Comparison of ENCODE assay signal across 22 mouse cellular contexts in genomic region chr5:99849001-99849400, GRCm38 (mm10). TPM values are rescaled to one million over a fixed set of nuclear protein-coding genes. Genes with fewer than 3 reads are reported as not detected.
DNase-seq lines count a peak whose midpoint lies in the region; ATAC-seq and TF ChIP-seq lines count a peak whose summit lies in the region.
"Had no signal": no experiment of that assay in that cellular context is flagged by ENCODE, and none has a peak within 500 bp of the region (broad histone marks: within the 10 kb centered on the region; RNA-seq: fewer than 3 reads in every experiment).

No protein-coding gene starts in this region.

- H3K36me3 ChIP-seq in forebrain, embryonic 14.5 days (ENCODE audit: control insufficient read depth, insufficient read depth, low read length), result no peaks in the 10 kb centered on the region
- H3K36me3 ChIP-seq in forebrain, embryonic 10.5 days (replicated peaks), result no peaks in the 10 kb centered on the region
- no peaks in the 10 kb centered on the region for H3K36me3 ChIP-seq in limb, embryonic 13.5 days
- no peaks in the 10 kb centered on the region for H3K36me3 ChIP-seq in limb, embryonic 10.5 days
- H3K36me3 ChIP-seq: G1E; heart, embryonic 13.5 days; intestine, embryonic 15.5 days; liver, embryonic 12.5 days had no signal

- H3K9ac ChIP-seq in forebrain, embryonic 14.5 days (ENCODE audit: low read length), result no peak overlapping the region
- H3K9ac ChIP-seq in limb, embryonic 13.5 days, result no peak overlapping the region
- H3K9ac ChIP-seq: heart, embryonic 13.5 days; intestine, embryonic 15.5 days; liver, embryonic 12.5 days had no signal

- H3K4me2 ChIP-seq in forebrain, embryonic 14.5 days (ENCODE audit: low read length), result no peak overlapping the region
- H3K4me2 ChIP-seq in limb, embryonic 13.5 days (replicated peaks), result 0 out of 2 replicates have a peak overlapping the region, but pooled peaks have one; percentile 5
- H3K4me2 ChIP-seq: heart, embryonic 13.5 days; intestine, embryonic 15.5 days; liver, embryonic 12.5 days had no signal

- no peak for TF ChIP-seq CTCF in brain, embryonic 14.5 days (IDR thresholded peaks at IDR 0.05; ENCODE audit: borderline replicate concordance, extremely low read depth, insufficient read depth, insufficient read length)

- no peak overlapping the region for H3K27ac ChIP-seq in forebrain, embryonic 14.5 days (ENCODE audit: low read depth, low read length)
- H3K27ac ChIP-seq in forebrain, embryonic 10.5 days, result no peak overlapping the region
- H3K27ac ChIP-seq in limb, embryonic 13.5 days, result no peak overlapping the region
- no peak overlapping the region for H3K27ac ChIP-seq in limb, embryonic 10.5 days
- H3K27ac ChIP-seq: heart, embryonic 13.5 days; intestine, embryonic 15.5 days; liver, embryonic 12.5 days; stomach, postnatal 0 days had no signal

- peaks cover 4% of the 10 kb centered on the region; the same call in 1 of the 2 replicates for H3K4me1 ChIP-seq in forebrain, embryonic 14.5 days (ENCODE audit: control insufficient read depth, insufficient read depth, low read length)
- H3K4me1 ChIP-seq in forebrain, embryonic 10.5 days, result peaks cover 8% of the 10 kb centered on the region
- H3K4me1 ChIP-seq in limb, embryonic 13.5 days, result peaks cover 20% of the 10 kb centered on the region
- peaks cover 8% of the 10 kb centered on the region; the same call in 1 of the 2 replicates for H3K4me1 ChIP-seq in limb, embryonic 10.5 days
- H3K4me1 ChIP-seq: intestine, embryonic 15.5 days; liver, embryonic 12.5 days had no signal

- H3K4me3 ChIP-seq in forebrain, embryonic 14.5 days (ENCODE audit: low read depth, low read length), result no peak overlapping the region
- no peak overlapping the region for H3K4me3 ChIP-seq in forebrain, embryonic 10.5 days
- H3K4me3 ChIP-seq in limb, embryonic 13.5 days, result no peak overlapping the region
- H3K4me3 ChIP-seq in limb, embryonic 10.5 days, result no peak overlapping the region
- H3K4me3 ChIP-seq: heart, embryonic 13.5 days; intestine, embryonic 15.5 days; liver, embryonic 12.5 days had no signal

- no peak for TF ChIP-seq POLR2A in brain, embryonic 14.5 days (IDR thresholded peaks at IDR 0.05; ENCODE audit: borderline replicate concordance, extremely low read depth, insufficient read depth, insufficient read length, poor library complexity, severe bottlenecking)

- 55% methylated on average over 9 of the region's 9 CpGs for WGBS in forebrain, embryonic 14.5 days
- 77% methylated on average over 9 of the region's 9 CpGs for WGBS in forebrain, embryonic 10.5 days
- 34% methylated on average over 9 of the region's 9 CpGs for WGBS in limb, embryonic 13.5 days
- 83% methylated on average over 9 of the region's 9 CpGs for WGBS in limb, embryonic 10.5 days

- no peaks in the 10 kb centered on the region for H3K27me3 ChIP-seq in forebrain, embryonic 14.5 days (replicated peaks; ENCODE audit: control insufficient read depth, insufficient read depth, low read length)
- H3K27me3 ChIP-seq in forebrain, embryonic 10.5 days (ENCODE audit: poor library complexity, severe bottlenecking), result no peaks in the 10 kb centered on the region
- no peaks in the 10 kb centered on the region for H3K27me3 ChIP-seq in limb, embryonic 13.5 days
- no peaks in the 10 kb centered on the region for H3K27me3 ChIP-seq in limb, embryonic 10.5 days (ENCODE audit: low read depth, poor library complexity, severe bottlenecking)
- H3K27me3 ChIP-seq: heart, embryonic 13.5 days; intestine, embryonic 15.5 days; liver, embryonic 12.5 days had no signal

- no peaks in the 10 kb centered on the region for H3K9me3 ChIP-seq in forebrain, embryonic 14.5 days (replicated peaks; ENCODE audit: control insufficient read depth, low read length)
- no peaks in the 10 kb centered on the region for H3K9me3 ChIP-seq in forebrain, embryonic 10.5 days
- H3K9me3 ChIP-seq in limb, embryonic 13.5 days, result no peaks in the 10 kb centered on the region
- no peaks in the 10 kb centered on the region for H3K9me3 ChIP-seq in limb, embryonic 10.5 days (replicated peaks)
- H3K9me3 ChIP-seq: heart, embryonic 13.5 days; intestine, embryonic 15.5 days; liver, embryonic 12.5 days had no signal

- peak; percentile 25 for DNase-seq in forebrain, embryonic 14.5 days (ENCODE audit: low spot score)
- DNase-seq in forebrain, embryonic 10.5 days (ENCODE audit: extremely low spot score, low spot score), result no peak
- DNase-seq in limb, embryonic 10.5 days (ENCODE audit: low spot score), result no peak
- DNase-seq in brain, embryonic 14.5 days (ENCODE audit: low read depth), result peak; percentile 59
- DNase-seq in naive thymus-derived CD4-positive, alpha-beta T cell, adult 2 months (ENCODE audit: low read depth), result peak; percentile 23
- no peak for DNase-seq in cerebellum, adult 18-20 months
- DNase-seq in frontal cortex, postnatal 10 days (ENCODE audit: low spot score in 2 of 2), result no peak
- DNase-seq: adrenal gland, postnatal 14 days; cerebellum, adult 11-12 months; cerebellum, postnatal 25 days; heart, postnatal 36 days; kidney, adult 9 months; kidney, postnatal 36 days; left cerebral cortex, postnatal 4 days; lung, adult 2 months; lung, postnatal 36 days had no signal

- no peak for ATAC-seq in forebrain, embryonic 14.5 days
- peak; percentile 54; the same call in 1 of the 2 replicates for ATAC-seq in limb, embryonic 13.5 days (ENCODE audit: low FRiP score, low read depth)
- ATAC-seq: intestine, embryonic 15.5 days; liver, embryonic 12.5 days had no signal

RNA-seq across cellular contexts. Expression of gene Vamp9, which starts 57.1 kb away (rescaled TPM):
- polyA plus RNA-seq in forebrain, embryonic 14.5 days (2014; fragmentation: Nextera tagmentation; extraction: Ambion mirVana), result 0.75 and 0.83 TPM in 2 replicates
- polyA plus RNA-seq in forebrain, embryonic 10.5 days (2016; fragmentation: Nextera tagmentation; extraction: Ambion mirVana), result 0.25 and 0.30 TPM in 2 replicates
- 0.31 and 0.57 TPM in 2 replicates for polyA plus RNA-seq in limb, embryonic 13.5 days (2015; fragmentation: Nextera tagmentation; extraction: Ambion mirVana)
- polyA plus RNA-seq in limb, embryonic 10.5 days (2016; fragmentation: Nextera tagmentation; extraction: Ambion mirVana), result not detected in 2 replicates
- polyA plus RNA-seq in brain, embryonic 14.5 days (2012; rRNA removed), result 0.24 and 0.27 TPM in 2 replicates
- polyA plus RNA-seq: G1E; liver, embryonic 12.5 days; lung, adult 2 months had no signal

Comparison
In these comparisons a context has a peak if more than half of its experiments do, and no peak if none do; other contexts are left out.
1. DNase-seq: peak in forebrain, embryonic 14.5 days (single experiment), brain, embryonic 14.5 days (single experiment) and naive thymus-derived CD4-positive, alpha-beta T cell, adult 2 months (single experiment); none in forebrain, embryonic 10.5 days (single experiment), limb, embryonic 10.5 days (single experiment), cerebellum, adult 18-20 months (0 of 2) and frontal cortex, postnatal 10 days (0 of 2).